Mouse (Mus musculus) MEL (cell line): Measurements from ENCODE around the gene 4930523C07Rik.

Source experiments
- CTCF ChIP-seq, 3 experiments: IDR thresholded peaks in 2 of 3; conservative IDR thresholded peaks in 1 of 3; 2 replicates each; pipeline ENCODE4 v1.5.1; 2011 to 2012; ENCODE audit warnings: low read length in 3 of 3, low read depth in 2 of 3, mild to moderate bottlenecking in 2 of 3, improper control_type of control experiment in 1 of 3, inconsistent platforms in 1 of 3, mixed read lengths in 1 of 3, moderate library complexity in 1 of 3; ENCODE audit not compliant: control insufficient read depth in 1 of 3, insufficient read depth in 1 of 3, poor library complexity in 1 of 3, severe bottlenecking in 1 of 3
- E2F4 ChIP-seq: IDR thresholded peaks from 2 replicates; pipeline ENCODE4 v1.6.1; 2011; ENCODE audit warnings: low read depth, low read length, improper control_type of control experiment, borderline replicate concordance
- ELF1 ChIP-seq: IDR thresholded peaks from 2 replicates; pipeline ENCODE4 v1.6.1; 2014; ENCODE audit warnings: low read depth, mild to moderate bottlenecking, inconsistent platforms, low read length, improper control_type of control experiment, moderate library complexity
- EP300 ChIP-seq, 2 experiments: IDR thresholded peaks; 2 replicates each; pipeline ENCODE4 v1.6.1; 2011; ENCODE audit warnings: improper control_type of control experiment in 2 of 2, low read length in 2 of 2, low read depth in 1 of 2, mild to moderate bottlenecking in 1 of 2
- MAFK ChIP-seq: IDR thresholded peaks from 2 replicates; pipeline ENCODE4 v1.6.1; 2011; ENCODE audit warnings: low read depth, mild to moderate bottlenecking, low read length, improper control_type of control experiment, borderline replicate concordance
- MAZ ChIP-seq: IDR thresholded peaks from 2 replicates; pipeline ENCODE4 v1.6.1; 2012; ENCODE audit warnings: low read depth, mild to moderate bottlenecking, inconsistent platforms, low read length, improper control_type of control experiment
- MEF2A ChIP-seq: IDR thresholded peaks from 2 replicates; pipeline ENCODE4 v1.6.1; 2014; ENCODE audit warnings: low read depth, mild to moderate bottlenecking, inconsistent platforms, low read length, improper control_type of control experiment; ENCODE audit not compliant: poor library complexity, insufficient replicate concordance, severe bottlenecking; ENCODE audit errors: extremely low read depth
- NELFE ChIP-seq: IDR thresholded peaks from 2 replicates; pipeline ENCODE4 v1.6.1; 2011; ENCODE audit warnings: low read depth, low read length, improper control_type of control experiment
- POLR2A ChIP-seq, 2 experiments: IDR thresholded peaks; 2 replicates each; pipeline ENCODE4 v1.6.1; 2011 to 2012; ENCODE audit warnings: low read length in 2 of 2, mild to moderate bottlenecking in 2 of 2, control low read depth in 1 of 2, improper control_type of control experiment in 1 of 2, low read depth in 1 of 2, moderate library complexity in 1 of 2; ENCODE audit not compliant: control insufficient read depth in 1 of 2, insufficient read depth in 1 of 2, poor library complexity in 1 of 2
- RAD21 ChIP-seq: IDR thresholded peaks from 2 replicates; pipeline ENCODE4 v1.6.1; 2011; ENCODE audit warnings: mild to moderate bottlenecking, low read depth, low read length, improper control_type of control experiment
- RCOR1 ChIP-seq: IDR thresholded peaks from 2 replicates; pipeline ENCODE4 v1.6.1; 2012; ENCODE audit warnings: low read depth, mild to moderate bottlenecking, inconsistent platforms, low read length, improper control_type of control experiment
- ZKSCAN1 ChIP-seq: IDR thresholded peaks from 2 replicates; pipeline ENCODE4 v1.6.1; 2012; ENCODE audit warnings: low read depth, mild to moderate bottlenecking, inconsistent platforms, low read length, improper control_type of control experiment, moderate library complexity
- ZMIZ1 ChIP-seq: IDR thresholded peaks from 2 replicates; pipeline ENCODE4 v1.6.1; 2012; ENCODE audit warnings: low read depth, mild to moderate bottlenecking, inconsistent platforms, low read length, improper control_type of control experiment, moderate library complexity

- TF ChIP-seq CTCF (IDR thresholded peaks at IDR 0.05 in 2 of 3, conservative IDR thresholded peaks at IDR 0.05 in 1 of 3; ENCODE audit: control insufficient read depth in 1 of 3, insufficient read depth in 1 of 3, low read depth in 2 of 3, low read length in 3 of 3, poor library complexity in 1 of 3, severe bottlenecking in 1 of 3) = no peak
- TF ChIP-seq POLR2A (IDR thresholded peaks at IDR 0.05; ENCODE audit: control insufficient read depth in 1 of 2, insufficient read depth in 1 of 2, low read depth in 1 of 2, low read length in 2 of 2, poor library complexity in 1 of 2) = no peak
- TF ChIP-seq MAFK = no peak
- no peak for TF ChIP-seq EP300 (IDR thresholded peaks at IDR 0.05; ENCODE audit: low read depth in 1 of 2, low read length in 2 of 2)
- no peak for TF ChIP-seq MEF2A
- no peak for TF ChIP-seq ELF1
- no peak for TF ChIP-seq ZMIZ1
- no peak for TF ChIP-seq ZKSCAN1
- no peak for TF ChIP-seq E2F4
- TF ChIP-seq MAZ = no peak
- no peak for TF ChIP-seq NELFE
- no peak for TF ChIP-seq RCOR1
- no peak for TF ChIP-seq RAD21
Measured at GRCm38 (mm10) chr1:160033948-160034598, 10.1 kb upstream of the 4930523C07Rik start.
